Mouse (Mus musculus) neural tube, embryonic 12.5 days (tissue): Measurements from ENCODE around the gene Odf3l1. TPM values are rescaled to one million over a fixed set of nuclear protein-coding genes. Genes with fewer than 3 reads are reported as not detected.

Source experiments
- ATAC-seq: fragments of 200-750 bp; cut with Nextera tagmentation; 2 replicates; pipeline ENCODE4 v1.8.0; 2017; ENCODE audit warnings: low read depth, mild to moderate bottlenecking, moderate TSS enrichment, moderate library complexity; ENCODE audit not compliant: low FRiP score
- H3K27ac ChIP-seq: fragments of 300-500 bp; sonication (generic); 2 replicates; pipeline ENCODE4 v1.5.1; 2016
- H3K27me3 ChIP-seq: fragments of 300-500 bp; sonication (generic); replicated peaks from 2 replicates; pipeline ENCODE4 v1.6.1; 2016; ENCODE audit warnings: mild to moderate bottlenecking
- H3K36me3 ChIP-seq: fragments of 300-500 bp; sonication (generic); 2 replicates; pipeline ENCODE4 v1.6.1; 2016; ENCODE audit warnings: mild to moderate bottlenecking
- H3K4me1 ChIP-seq: fragments of 300-500 bp; sonication (generic); 2 replicates; pipeline ENCODE4 v1.6.1; 2016
- H3K4me2 ChIP-seq: fragments of 300-500 bp; sonication (generic); replicated peaks from 2 replicates; pipeline ENCODE4 v1.6.1; 2016; ENCODE audit warnings: mild to moderate bottlenecking
- H3K4me3 ChIP-seq: fragments of 300-500 bp; sonication (generic); 2 replicates; pipeline ENCODE4 v1.5.1; 2016
- H3K9ac ChIP-seq: fragments of 300-500 bp; sonication (generic); 2 replicates; pipeline ENCODE4 v1.6.1; 2016; ENCODE audit warnings: mild to moderate bottlenecking
- H3K9me3 ChIP-seq: fragments of 300-500 bp; sonication (generic); 2 replicates; pipeline ENCODE4 v1.6.1; 2016; ENCODE audit warnings: mild to moderate bottlenecking
- WGBS: fragments of 180-500 bp; shearing (Covaris S2); methylation state at CpG from one replicate; pipeline ENCODE4 v1.1.7; 2016; 5-methylcytosine and 5-hydroxymethylcytosine counted together
- polyA plus RNA-seq: library from polyadenylated mRNA; unstranded; fragments of >200 nt; fragmentation: Nextera tagmentation; extraction: Ambion mirVana; gene quantifications from 2 replicates; pipeline ENCODE4 v1.2.1, GENCODE M21; 2016

Gene Odf3l1
- polyA plus RNA-seq, 1 experiment from 2014 or later = not detected

DNA sequence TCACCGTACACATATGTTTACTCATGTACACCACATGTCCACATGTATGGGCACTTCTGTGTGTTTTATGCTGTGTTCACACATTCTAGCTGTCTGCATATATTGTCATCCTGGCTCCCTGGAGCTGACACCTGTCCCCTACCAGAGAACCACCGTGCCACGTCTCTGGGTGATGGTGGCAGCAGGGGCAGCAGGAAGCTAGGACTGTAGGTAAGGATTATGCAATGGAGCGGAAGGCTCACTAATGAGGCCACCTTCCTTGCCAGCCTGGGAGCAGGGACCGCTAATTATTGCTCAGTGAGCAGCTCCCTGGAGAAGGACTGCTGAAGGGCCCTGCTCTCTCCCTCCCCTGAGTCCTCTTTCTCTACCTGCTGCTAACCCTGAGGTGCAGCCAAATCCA lies 23.8 kb downstream of the Odf3l1 start:
- no peak overlapping the region for H3K27ac ChIP-seq
- WGBS = 62% methylated on average over 5 of the region's 5 CpGs

DNA sequence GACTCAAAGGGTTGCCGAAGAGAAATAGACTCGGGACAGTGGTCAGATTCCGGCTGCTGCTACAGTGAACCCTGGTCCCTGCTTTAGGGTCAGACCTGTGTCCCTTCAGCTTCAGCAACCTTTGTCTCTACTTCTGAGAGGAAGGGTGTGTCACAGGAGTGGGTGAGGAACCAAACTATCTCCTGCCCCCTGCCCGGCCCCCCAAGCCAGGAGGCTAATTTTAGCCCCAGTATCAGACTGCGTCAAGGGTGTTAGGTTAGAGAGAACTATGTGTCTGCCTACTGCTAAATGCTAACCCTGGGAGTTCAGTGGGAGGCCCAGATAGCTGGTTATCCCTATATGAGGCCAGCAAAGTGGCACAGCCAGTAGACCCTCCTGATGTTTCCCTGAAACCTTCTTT lies 29.3 kb downstream of the Odf3l1 start:
- ATAC-seq = no peak

More for the DNA sequence above, 23.8 kb downstream of the Odf3l1 start:
- Histone ChIP-seq H3K9me3 (no peaks in the 10 kb centered on the region), H3K4me1 (peaks cover 33% of the 10 kb centered on the region), H3K4me2 (no peak overlapping the region), H3K4me3 (no peak overlapping the region), H3K27me3 (no peaks in the 10 kb centered on the region; the same call in 1 of the 2 replicates), H3K9ac (no peak overlapping the region), H3K36me3 (no peaks in the 10 kb centered on the region)
- no peak for ATAC-seq

DNA sequence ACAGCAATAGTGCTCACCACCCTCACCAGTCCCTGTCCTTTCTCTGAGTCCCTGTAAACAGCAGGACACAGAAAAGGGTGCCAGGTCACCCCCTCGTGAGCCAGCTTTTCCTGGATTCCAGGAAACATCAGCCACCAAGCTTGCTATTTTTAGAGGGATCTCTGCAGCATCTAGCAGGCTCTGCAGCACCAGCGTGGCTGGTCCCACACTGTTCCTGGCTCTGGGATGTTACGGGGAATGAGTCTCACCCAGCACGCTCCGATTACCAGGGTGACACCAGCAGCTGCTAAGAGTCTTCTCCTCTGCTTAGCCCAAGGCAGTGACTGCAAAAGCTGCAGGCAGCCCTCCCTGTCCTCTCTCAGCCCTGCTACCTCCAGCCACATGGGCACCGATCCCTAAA lies 31.6 kb downstream of the Odf3l1 start:
- 31% methylated on average over 6 of the region's 6 CpGs for WGBS

More for the DNA sequence above, 29.3 kb downstream of the Odf3l1 start:
- Histone ChIP-seq H3K4me2 (no peak overlapping the region), H3K27me3 (no peaks in the 10 kb centered on the region; the same call in 1 of the 2 replicates), H3K4me3 (no peak overlapping the region), H3K4me1 (peaks cover 10% of the 10 kb centered on the region), H3K9me3 (no peaks in the 10 kb centered on the region), H3K27ac (no peak overlapping the region), H3K36me3 (no peaks in the 10 kb centered on the region), H3K9ac (no peak overlapping the region)
- 81% methylated on average over 5 of the region's 5 CpGs for WGBS

DNA sequence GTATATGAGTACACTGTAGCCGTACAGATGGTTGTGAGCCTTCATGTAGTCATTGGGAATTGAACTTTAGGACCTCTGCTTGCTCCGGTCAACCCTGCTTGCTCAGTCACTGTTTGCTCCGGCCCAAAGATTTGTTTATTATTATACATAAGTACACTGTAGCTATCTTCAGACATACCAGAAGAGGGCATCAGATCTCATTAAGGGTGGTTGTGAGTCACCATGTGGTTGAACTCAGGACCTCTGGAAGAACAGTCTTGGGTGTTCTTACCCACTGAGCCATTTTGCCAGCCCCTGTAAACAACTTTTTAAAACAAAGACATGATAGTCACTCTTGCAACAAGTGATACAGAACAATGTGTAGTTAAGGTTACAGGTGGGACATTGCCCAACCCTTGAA lies 32.6 kb downstream of the Odf3l1 start:
- 88% methylated on average over 3 of the region's 3 CpGs for WGBS
- no peak overlapping the region for H3K4me2 ChIP-seq
- H3K4me3 ChIP-seq = no peak overlapping the region
- no peaks in the 10 kb centered on the region; the same call in 1 of the 2 replicates for H3K27me3 ChIP-seq
- no peak for ATAC-seq
- H3K36me3 ChIP-seq = no peaks in the 10 kb centered on the region
- H3K4me1 ChIP-seq = peaks cover 10% of the 10 kb centered on the region
- no peak overlapping the region for H3K9ac ChIP-seq
- H3K27ac ChIP-seq = no peak overlapping the region
- H3K9me3 ChIP-seq = no peaks in the 10 kb centered on the region

More for the DNA sequence above, 31.6 kb downstream of the Odf3l1 start:
- no peak overlapping the region for H3K27ac ChIP-seq
- no peak overlapping the region for H3K4me3 ChIP-seq
- no peaks in the 10 kb centered on the region; the same call in 1 of the 2 replicates for H3K27me3 ChIP-seq
- no peaks in the 10 kb centered on the region for H3K9me3 ChIP-seq
- no peak overlapping the region for H3K4me2 ChIP-seq
- H3K4me1 ChIP-seq = peaks cover 10% of the 10 kb centered on the region
- ATAC-seq = no peak
- no peaks in the 10 kb centered on the region for H3K36me3 ChIP-seq
- no peak overlapping the region for H3K9ac ChIP-seq

DNA sequence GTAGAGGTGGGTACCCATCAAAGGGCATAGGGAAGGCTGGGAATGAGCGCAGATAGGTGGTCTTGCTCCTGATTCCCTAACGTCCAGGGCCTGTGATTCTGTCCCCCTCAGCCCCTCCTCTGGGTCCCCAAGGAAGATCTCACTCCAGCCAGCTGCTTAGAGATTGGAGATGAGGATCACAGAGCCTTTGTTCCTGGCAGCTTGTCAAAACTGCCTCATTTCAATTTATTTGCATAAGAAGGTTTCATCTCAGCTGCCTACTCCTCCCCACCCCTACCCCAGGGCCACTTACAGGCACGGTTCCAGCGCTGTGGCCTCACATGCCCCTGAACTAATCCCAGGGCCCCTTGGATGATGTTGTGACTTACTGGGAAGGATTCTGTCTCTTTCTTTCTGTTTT lies 34.3 kb downstream of the Odf3l1 start:
- Histone ChIP-seq H3K9ac (no peak overlapping the region), H3K4me3 (no peak overlapping the region), H3K4me1 (peaks cover 20% of the 10 kb centered on the region), H3K4me2 (no peak overlapping the region), H3K36me3 (no peaks in the 10 kb centered on the region), H3K27me3 (no peaks in the 10 kb centered on the region; the same call in 1 of the 2 replicates), H3K9me3 (no peaks in the 10 kb centered on the region), H3K27ac (no peak overlapping the region)
- WGBS = 19% methylated on average over 4 of the region's 4 CpGs
- no peak for ATAC-seq

DNA sequence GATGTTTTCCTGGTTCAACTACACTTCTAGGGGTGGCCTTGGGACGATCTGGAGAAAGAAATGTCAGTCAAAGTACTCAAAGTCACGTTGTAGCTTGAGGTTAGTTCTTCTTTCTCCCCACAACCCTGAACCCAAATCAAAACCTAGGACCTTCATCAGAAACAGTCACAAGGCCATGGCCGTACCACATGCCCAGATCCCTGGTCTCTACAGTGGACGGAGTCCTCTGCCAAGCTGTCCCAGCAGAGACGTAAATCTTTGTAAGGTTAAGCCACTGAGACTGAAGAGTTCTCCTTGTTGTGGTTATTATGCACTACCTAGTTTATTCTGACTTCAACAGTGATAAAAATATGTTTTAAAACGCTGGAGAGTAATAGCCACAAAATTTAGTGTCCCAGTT lies 35.6 kb downstream of the Odf3l1 start:
- 72% methylated on average over 6 of the region's 6 CpGs for WGBS
- Histone ChIP-seq H3K27ac (no peak overlapping the region), H3K4me3 (no peak overlapping the region), H3K27me3 (no peaks in the 10 kb centered on the region; the same call in 1 of the 2 replicates), H3K36me3 (no peaks in the 10 kb centered on the region), H3K4me1 (peaks cover 25% of the 10 kb centered on the region), H3K4me2 (no peak overlapping the region), H3K9ac (no peak overlapping the region), H3K9me3 (no peaks in the 10 kb centered on the region)
- ATAC-seq = no peak

DNA sequence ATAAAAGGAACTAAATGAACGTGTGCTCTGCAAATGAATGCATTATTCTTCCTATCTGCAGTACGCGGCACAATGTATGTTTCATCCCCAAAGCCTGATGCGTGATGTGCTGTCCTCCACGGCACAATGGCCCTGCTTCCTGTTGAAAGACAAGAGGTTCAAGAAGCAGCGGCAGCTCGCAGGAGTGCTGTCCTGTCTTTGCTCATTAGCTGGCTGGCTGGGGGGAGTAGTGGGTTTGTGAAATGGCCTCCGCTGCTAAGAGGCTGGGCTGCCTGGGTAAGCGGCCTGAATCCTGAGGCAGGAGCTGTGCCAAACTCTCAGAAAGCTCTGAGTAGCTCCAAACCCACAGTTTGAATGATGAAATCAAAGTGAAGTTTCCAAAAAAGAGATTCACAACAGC lies 36.3 kb downstream of the Odf3l1 start:
- ATAC-seq = no peak
- H3K27me3 ChIP-seq = no peaks in the 10 kb centered on the region; the same call in 1 of the 2 replicates
- no peak overlapping the region for H3K4me3 ChIP-seq
- no peak overlapping the region for H3K9ac ChIP-seq
- no peaks in the 10 kb centered on the region for H3K9me3 ChIP-seq
- 36% methylated on average over 9 of the region's 9 CpGs for WGBS
- H3K27ac ChIP-seq = no peak overlapping the region
- H3K36me3 ChIP-seq = no peaks in the 10 kb centered on the region
- no peak overlapping the region for H3K4me2 ChIP-seq
- H3K4me1 ChIP-seq = peaks cover 23% of the 10 kb centered on the region

DNA sequence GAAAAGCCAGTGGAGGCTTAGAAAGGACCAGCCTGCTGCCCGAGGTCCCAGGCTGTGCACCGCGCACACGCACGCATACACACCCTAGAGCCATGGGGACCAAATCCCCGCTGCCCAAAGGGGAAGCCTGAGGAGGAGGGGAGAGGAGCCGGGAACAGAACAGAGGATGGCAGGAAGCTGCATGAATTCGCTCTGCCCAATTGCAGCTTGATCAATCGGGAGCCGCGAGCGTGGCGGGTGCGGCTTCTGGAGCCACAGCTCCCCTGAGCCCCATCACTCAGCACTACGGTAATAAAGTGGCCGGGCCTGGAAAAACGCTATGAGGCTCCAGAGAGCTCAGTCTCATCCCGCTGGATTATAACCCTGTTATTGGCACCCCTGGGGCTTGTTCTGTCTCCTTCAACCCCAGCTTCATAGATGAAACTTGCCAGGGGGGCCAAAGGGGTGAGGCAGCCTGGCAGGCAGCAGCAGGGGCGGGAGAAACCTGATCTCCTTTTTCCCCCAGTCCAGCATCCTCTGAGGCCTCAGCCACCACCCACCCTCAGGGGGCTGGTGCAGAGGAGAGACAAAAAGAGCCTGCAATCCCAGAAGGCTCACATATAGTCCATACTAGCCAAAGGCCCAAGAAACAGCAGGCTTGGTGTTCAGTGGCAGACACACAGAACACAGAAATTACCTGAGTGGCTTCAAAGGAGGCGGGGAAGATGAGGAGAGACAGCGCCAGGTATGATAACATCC lies 38.8 kb downstream of the Odf3l1 start:
- no peaks in the 10 kb centered on the region for H3K9me3 ChIP-seq
- no peaks in the 10 kb centered on the region for H3K36me3 ChIP-seq
- H3K4me2 ChIP-seq = peak overlapping the region; percentile 60
- H3K9ac ChIP-seq = 0 out of 2 replicates have a peak overlapping the region, but pooled peaks have one; percentile 21
- peak; percentile 67 for ATAC-seq
- H3K4me3 ChIP-seq = no peak overlapping the region
- WGBS = 9% methylated on average over 21 of the region's 21 CpGs
- H3K27ac ChIP-seq = peak overlapping the region; percentile 62
- H3K4me1 ChIP-seq = peaks cover 19% of the 10 kb centered on the region
- H3K27me3 ChIP-seq = no peaks in the 10 kb centered on the region; the same call in 1 of the 2 replicates

DNA sequence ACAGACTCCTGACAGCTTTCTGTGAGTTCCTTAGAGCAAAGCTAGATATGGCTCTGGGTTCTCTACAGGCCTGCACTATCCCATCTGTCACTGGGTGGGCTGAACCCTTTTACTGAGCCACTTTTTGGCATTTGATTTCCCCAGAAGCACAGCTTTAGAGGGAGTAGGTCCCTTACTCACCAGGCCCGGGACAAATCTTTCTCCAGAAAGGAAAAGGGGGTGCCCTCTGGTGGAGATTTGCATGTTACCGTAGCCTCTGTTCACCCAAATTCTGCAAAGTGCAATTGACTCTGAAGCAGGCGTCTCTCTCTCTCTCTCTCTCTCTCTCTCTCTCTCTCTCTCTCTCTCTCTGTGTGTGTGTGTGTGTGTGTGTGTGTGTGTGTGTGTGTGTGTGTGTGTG lies 39.6 kb downstream of the Odf3l1 start:
- Histone ChIP-seq H3K4me1 (peaks cover 15% of the 10 kb centered on the region), H3K4me3 (no peak overlapping the region), H3K9ac (no peak overlapping the region), H3K9me3 (no peaks in the 10 kb centered on the region), H3K4me2 (peak overlapping the region; percentile 60), H3K27ac (no peak overlapping the region), H3K36me3 (no peaks in the 10 kb centered on the region), H3K27me3 (no peaks in the 10 kb centered on the region; the same call in 1 of the 2 replicates)
- 5% methylated on average over 3 of the region's 3 CpGs for WGBS
- ATAC-seq = no peak

DNA sequence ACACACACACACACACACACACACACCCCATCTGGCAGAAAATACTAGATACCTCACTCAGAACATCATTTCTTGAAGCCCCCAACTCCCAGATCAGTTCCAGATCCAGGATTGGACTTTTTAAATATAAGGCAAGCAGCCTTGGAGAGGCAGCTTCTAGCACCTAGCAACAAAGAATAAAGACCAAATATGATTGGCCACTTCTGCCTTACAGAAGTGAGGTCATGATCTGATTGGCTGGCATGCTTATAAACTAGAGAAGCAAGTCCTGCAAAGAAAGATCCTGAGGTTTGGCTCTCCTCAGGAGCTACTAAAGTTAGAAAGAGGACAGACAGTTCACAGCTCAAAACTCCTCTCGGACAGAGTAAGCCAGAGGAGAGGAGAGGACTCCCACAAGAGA lies 53.6 kb downstream of the Odf3l1 start:
- Histone ChIP-seq H3K4me2 (no peak overlapping the region), H3K27ac (no peak overlapping the region), H3K9ac (no peak overlapping the region), H3K4me1 (no peaks in the 10 kb centered on the region), H3K9me3 (no peaks in the 10 kb centered on the region), H3K27me3 (0 out of 2 replicates have a peak, but pooled peaks cover 4% of the 10 kb centered on the region), H3K36me3 (no peaks in the 10 kb centered on the region), H3K4me3 (no peak overlapping the region)
- 87% methylated on average over 1 of the region's 1 CpGs for WGBS
- no peak for ATAC-seq

DNA sequence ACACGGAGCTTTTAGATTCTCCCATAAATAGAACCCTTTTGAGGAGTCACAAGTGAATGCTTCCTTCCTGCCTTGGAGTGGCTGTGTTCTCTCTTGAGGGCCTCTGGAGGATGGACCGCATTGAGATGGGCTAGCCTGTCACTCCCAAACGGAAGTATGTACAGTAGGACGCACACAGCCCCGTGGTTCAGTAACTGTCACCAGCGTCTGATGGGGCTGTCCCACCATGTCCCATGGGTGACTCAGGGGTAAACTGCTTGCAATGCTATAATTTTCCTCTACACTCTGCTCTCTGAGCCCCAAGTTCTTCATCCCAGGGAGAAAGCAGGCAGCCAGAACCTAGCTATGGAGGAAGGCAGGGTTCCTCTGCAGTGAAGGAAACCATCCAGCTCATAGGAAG lies 56.5 kb downstream of the Odf3l1 start:
- whole genome bisulfite sequencing = 89% methylated on average over 6 of the region's 6 CpGs
- no peak overlapping the region for H3K27ac ChIP-seq
- no peak overlapping the region for H3K9ac ChIP-seq
- ATAC-seq = no peak
- no peak overlapping the region for H3K4me3 ChIP-seq
- no peaks in the 10 kb centered on the region for H3K27me3 ChIP-seq
- H3K9me3 ChIP-seq = no peaks in the 10 kb centered on the region
- H3K4me2 ChIP-seq = no peak overlapping the region
- no peaks in the 10 kb centered on the region for H3K36me3 ChIP-seq
- no peaks in the 10 kb centered on the region for H3K4me1 ChIP-seq

DNA sequence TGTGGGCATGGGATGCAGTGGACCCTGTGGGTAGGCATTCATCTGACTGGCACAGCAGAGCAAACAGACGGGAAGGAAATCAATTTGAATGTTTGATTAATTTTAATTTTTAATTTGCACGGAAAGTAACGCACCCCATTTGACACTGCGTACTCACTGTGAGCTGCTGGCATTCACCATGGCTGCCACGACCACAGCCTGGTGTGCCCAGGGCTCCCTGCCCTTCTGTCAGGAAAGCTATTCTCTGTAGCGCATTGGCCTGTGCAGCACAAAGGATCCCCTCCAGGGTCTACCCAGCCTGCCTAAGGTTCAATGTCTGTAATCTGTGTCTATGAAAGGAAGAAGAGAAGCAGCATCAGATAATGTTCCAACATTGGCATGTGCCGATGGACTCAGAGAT lies 61.3 kb downstream of the Odf3l1 start:
- H3K9me3 ChIP-seq = no peaks in the 10 kb centered on the region
- no peak overlapping the region for H3K4me3 ChIP-seq
- no peak overlapping the region for H3K4me2 ChIP-seq
- no peak overlapping the region for H3K9ac ChIP-seq
- no peak overlapping the region for H3K27ac ChIP-seq
- no peaks in the 10 kb centered on the region for H3K36me3 ChIP-seq
- H3K4me1 ChIP-seq = no peaks in the 10 kb centered on the region
- H3K27me3 ChIP-seq = peaks cover 14% of the 10 kb centered on the region; the same call in 1 of the 2 replicates
- ATAC-seq = no peak
- 92% methylated on average over 7 of the region's 7 CpGs for WGBS
